Comparison of ENCODE assay signal across 9 mouse cellular contexts in the genomic region with DNA sequence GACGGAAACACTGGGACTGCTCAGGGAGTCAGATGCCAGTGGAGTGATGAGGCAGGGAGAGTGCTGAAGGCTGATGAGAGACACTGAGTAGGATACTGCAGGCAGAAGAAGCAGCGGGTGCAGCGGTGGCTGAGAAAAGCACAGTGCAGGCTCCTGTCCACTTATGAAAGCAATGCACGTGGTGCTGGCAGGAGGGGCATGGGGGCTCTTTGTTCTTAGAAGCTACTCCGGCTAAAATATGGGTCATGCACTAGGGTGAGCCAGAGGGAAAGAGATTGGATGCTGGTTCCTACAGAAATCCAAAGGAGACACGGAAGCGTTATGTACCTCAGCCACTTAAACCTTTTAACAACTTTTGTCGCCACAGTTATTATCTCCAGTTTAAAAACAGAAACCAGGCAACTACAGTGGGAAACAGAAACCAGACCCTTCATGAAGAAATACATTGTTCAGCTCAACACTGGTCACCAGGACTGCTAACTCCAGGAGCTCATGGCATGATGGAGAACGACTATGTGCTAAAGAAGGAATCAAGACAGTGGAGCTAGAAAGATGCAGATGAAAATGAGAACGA.
DNase-seq lines count a peak whose midpoint lies in the region; ATAC-seq and TF ChIP-seq lines count a peak whose summit lies in the region.
"Had no signal": no experiment of that assay in that cellular context is flagged by ENCODE, and none has a peak within 500 bp of the region (broad histone marks: within the 10 kb centered on the region; RNA-seq: fewer than 3 reads in every experiment).

No protein-coding gene starts in this region.

- H3K4me2 ChIP-seq in heart, embryonic 16.5 days (ENCODE audit: low read depth, low read length) = peak overlapping the region; percentile 33; the same call in 1 of the 2 replicates

- H3K9ac ChIP-seq in heart, embryonic 16.5 days (ENCODE audit: low read length) = no peak overlapping the region; the same call in 1 of the 2 replicates

- WGBS in heart, embryonic 16.5 days = 29% methylated on average over 10 of the region's 10 CpGs
- WGBS in olfactory bulb, adult 2 months = 36% methylated on average over 10 of the region's 10 CpGs
- 60% methylated on average over 10 of the region's 10 CpGs for WGBS in lung, adult 2 months

- peak; percentile 10 for DNase-seq in embryo, embryonic 11 days
- no peak for DNase-seq in embryo, embryonic 9.5 days (ENCODE audit: extremely low spot score)
- peak; percentile 22 to 45 for DNase-seq in lung, adult 18-20 months
- DNase-seq in lung, postnatal 25 days (ENCODE audit: low spot score) = no peak
- DNase-seq in lung, adult 2 months = no peak
- no peak for DNase-seq in urinary bladder, postnatal 4 days (ENCODE audit: low spot score in 2 of 2)

- H3K4me1 ChIP-seq in heart, embryonic 16.5 days (ENCODE audit: control insufficient read depth, insufficient read depth, low read length) = peaks cover 24% of the 10 kb centered on the region
- H3K4me1 ChIP-seq in olfactory bulb, adult 2 months (ENCODE audit: control insufficient read depth, insufficient read depth, low read length) = peaks cover 9% of the 10 kb centered on the region
- no peaks in the 10 kb centered on the region; the same call in none of the 2 replicates for H3K4me1 ChIP-seq in lung, adult 2 months (ENCODE audit: control insufficient read depth, insufficient read depth, low read length)

- H3K9me3 ChIP-seq in heart, embryonic 16.5 days (replicated peaks; ENCODE audit: control insufficient read depth, low read length) = no peaks in the 10 kb centered on the region

- ATAC-seq in heart, embryonic 16.5 days (replicated peaks; ENCODE audit: extremely low read depth, insufficient read depth, low FRiP score) = peak; percentile 89

- H3K27ac ChIP-seq in heart, embryonic 16.5 days (ENCODE audit: low read length) = peak overlapping the region; percentile 63
- peak overlapping the region; percentile 9; the same call in 1 of the 2 replicates for H3K27ac ChIP-seq in olfactory bulb, adult 2 months (ENCODE audit: insufficient read depth, low read depth, low read length)

- no peaks in the 10 kb centered on the region for H3K27me3 ChIP-seq in heart, embryonic 16.5 days (ENCODE audit: control insufficient read depth, insufficient read depth, low read length)

- TF ChIP-seq POLR2A in olfactory bulb, adult 2 months (IDR thresholded peaks at IDR 0.05; ENCODE audit: insufficient read depth, low read depth, low read length) = no peak
- no peak for TF ChIP-seq POLR2A in lung, adult 2 months (IDR thresholded peaks at IDR 0.05; ENCODE audit: borderline replicate concordance, extremely low read depth, low read depth, low read length)

- no peaks in the 10 kb centered on the region for H3K36me3 ChIP-seq in heart, embryonic 16.5 days (ENCODE audit: control insufficient read depth, insufficient read depth)

- no peak overlapping the region for H3K4me3 ChIP-seq in heart, embryonic 16.5 days (ENCODE audit: low read length)
- H3K4me3 ChIP-seq in olfactory bulb, adult 2 months (ENCODE audit: insufficient read depth, low read depth, low read length) = no peak overlapping the region
- H3K4me3 ChIP-seq in lung, adult 2 months (replicated peaks; ENCODE audit: extremely low read depth, low read depth, low read length) = no peak overlapping the region
- H3K4me3 ChIP-seq: myocyte had no signal

- no peak for TF ChIP-seq CTCF in olfactory bulb, adult 2 months (IDR thresholded peaks at IDR 0.05; ENCODE audit: insufficient read depth, low read depth, low read length)
- TF ChIP-seq CTCF in lung, adult 2 months (IDR thresholded peaks at IDR 0.05; ENCODE audit: insufficient read depth, low read length) = no peak

Comparison
In these comparisons a context has a peak if more than half of its experiments do, and no peak if none do; other contexts are left out.
1. DNase-seq: peak in embryo, embryonic 11 days (single experiment) and lung, adult 18-20 months (2 of 2); none in embryo, embryonic 9.5 days (single experiment), lung, postnatal 25 days (single experiment), lung, adult 2 months (single experiment) and urinary bladder, postnatal 4 days (0 of 2).